Mouse (Mus musculus) liver, adult 2 months (tissue): Measurements from ENCODE around the gene Ehbp1. TPM values are rescaled to one million over a fixed set of nuclear protein-coding genes. Genes with fewer than 3 reads are reported as not detected.
A peak's percentile ranks its signal among the peaks of the same experiment; 100 is the strongest.

Experiments used
- DNase-seq: peaks from one replicate; pipeline ENCODE4 v3.0.0-alpha.2; 2011; ENCODE audit warnings: low read depth, low spot score; ENCODE audit errors: extremely low read depth
- H3K27ac ChIP-seq: fragments of 200-500 bp; replicated peaks from 2 replicates; pipeline ENCODE4 v1.5.1; 2012; ENCODE audit warnings: low read depth, mild to moderate bottlenecking, control low read depth, inconsistent platforms, low read length; ENCODE audit not compliant: insufficient read depth
- H3K27me3 ChIP-seq: fragments of 200-500 bp; 2 replicates; pipeline ENCODE4 v1.6.1; 2012; ENCODE audit warnings: mild to moderate bottlenecking, moderate library complexity, low read length, inconsistent platforms; ENCODE audit not compliant: control insufficient read depth, insufficient read depth
- H3K36me3 ChIP-seq: fragments of 200-500 bp; 2 replicates; pipeline ENCODE4 v1.6.1; 2012; ENCODE audit warnings: low read length, inconsistent platforms; ENCODE audit not compliant: control insufficient read depth, insufficient read depth
- H3K4me1 ChIP-seq: fragments of 200-500 bp; 2 replicates; pipeline ENCODE4 v1.6.1; 2011; ENCODE audit warnings: low read length; ENCODE audit not compliant: control insufficient read depth, insufficient read depth
- H3K4me3 ChIP-seq: fragments of 200-500 bp; 2 replicates; pipeline ENCODE4 v1.5.1; 2011; ENCODE audit warnings: low read depth, mild to moderate bottlenecking, control low read depth, low read length, moderate library complexity; ENCODE audit not compliant: insufficient read depth
- H3K79me2 ChIP-seq: fragments of 200-500 bp; 2 replicates; pipeline ENCODE4 v1.6.1; 2012; ENCODE audit warnings: inconsistent platforms, mild to moderate bottlenecking, low read length, moderate library complexity; ENCODE audit not compliant: control insufficient read depth, insufficient read depth
- H3K9ac ChIP-seq: fragments of 200-500 bp; 2 replicates; pipeline ENCODE4 v1.6.1; 2012; ENCODE audit warnings: low read depth, mild to moderate bottlenecking, control low read depth, inconsistent platforms, low read length
- CTCF ChIP-seq: fragments of 200-500 bp; IDR thresholded peaks from 2 replicates; pipeline ENCODE4 v1.5.1; 2011; ENCODE audit warnings: low read depth, low read length, control low read depth
- POLR2A ChIP-seq: fragments of 200-500 bp; IDR thresholded peaks from 2 replicates; pipeline ENCODE4 v1.6.1; 2011; ENCODE audit warnings: low read length, control low read depth; ENCODE audit not compliant: insufficient read depth; ENCODE audit errors: extremely low read depth
- WGBS: fragments of 180-500 bp; shearing (Covaris S2); methylation state at CpG from one replicate; pipeline ENCODE4 v1.1.7; 2018; 5-methylcytosine and 5-hydroxymethylcytosine counted together
- polyA plus RNA-seq: library from polyadenylated mRNA; depleted of rRNA; stranded (reverse); fragments of >200 nt; gene quantifications from 2 replicates; pipeline ENCODE4 v1.2.3, GENCODE M21; 2012
- total RNA-seq: library from RNA; depleted of rRNA; stranded (reverse); fragments of >200 nt; gene quantifications from 2 replicates; pipeline ENCODE4 v1.2.3, GENCODE M21; 2014

The Ehbp1 gene
- total and polyA plus RNA-seq, 2 experiments, result 1.3 to 9.5 TPM

GRCm38 (mm10) chr11:22348536-22348910, 6.4 kb upstream of the Ehbp1 start:
- DNase-seq, result no peak
- Histone ChIP-seq H3K79me2 (no peaks in the 10 kb centered on the region), H3K27ac (0 out of 2 replicates have a peak overlapping the region, but pooled peaks have one; percentile 29), H3K9ac (no peak overlapping the region), H3K4me1 (peaks cover 2% of the 10 kb centered on the region), H3K36me3 (no peaks in the 10 kb centered on the region), H3K27me3 (no peaks in the 10 kb centered on the region), H3K4me3 (no peak overlapping the region)
- no peak for TF ChIP-seq POLR2A
- TF ChIP-seq CTCF, result no peak
- WGBS, result 92% methylated on average over 1 of the region's 1 CpGs

- peak; percentile 53 for DNase-seq
- Histone ChIP-seq H3K4me3 (no peak overlapping the region), H3K9ac (no peak overlapping the region), H3K27me3 (no peaks in the 10 kb centered on the region), H3K27ac (0 out of 2 replicates have a peak overlapping the region, but pooled peaks have one; percentile 29), H3K36me3 (no peaks in the 10 kb centered on the region), H3K79me2 (no peaks in the 10 kb centered on the region), H3K4me1 (peaks cover 2% of the 10 kb centered on the region)
- TF ChIP-seq POLR2A, result no peak
- TF ChIP-seq CTCF, result no peak
- WGBS, result 79% methylated on average over 13 of the region's 13 CpGs
Observed at GRCm38 (mm10) chr11:22347651-22348535, 5.8 kb upstream of the Ehbp1 start.

GRCm38 (mm10) chr11:22327302-22327910, 14.7 kb downstream of the Ehbp1 start:
- no peak for DNase-seq
- Histone ChIP-seq H3K27me3 (no peaks in the 10 kb centered on the region), H3K4me1 (no peaks in the 10 kb centered on the region), H3K79me2 (no peaks in the 10 kb centered on the region), H3K36me3 (no peaks in the 10 kb centered on the region), H3K9ac (no peak overlapping the region), H3K4me3 (no peak overlapping the region), H3K27ac (no peak overlapping the region)
- 91% methylated on average over 2 of the region's 2 CpGs for WGBS
- TF ChIP-seq POLR2A, result no peak
- no peak for TF ChIP-seq CTCF

- Histone ChIP-seq H3K9ac (no peak overlapping the region), H3K4me1 (no peaks in the 10 kb centered on the region), H3K36me3 (no peaks in the 10 kb centered on the region), H3K27me3 (no peaks in the 10 kb centered on the region), H3K27ac (no peak overlapping the region), H3K79me2 (no peaks in the 10 kb centered on the region), H3K4me3 (no peak overlapping the region)
- TF ChIP-seq POLR2A, result no peak
- TF ChIP-seq CTCF, result no peak
- WGBS, result 97% methylated on average over 6 of the region's 6 CpGs
- no peak for DNase-seq
Observed at GRCm38 (mm10) chr11:22317824-22318411, 24.2 kb downstream of the Ehbp1 start.

GRCm38 (mm10) chr11:22315801-22316200, 26.3 kb downstream of the Ehbp1 start:
- H3K27me3 ChIP-seq, result no peaks in the 10 kb centered on the region
- DNase-seq, result peak; percentile 72
- H3K4me3 ChIP-seq, result no peak overlapping the region
- no peaks in the 10 kb centered on the region for H3K36me3 ChIP-seq
- H3K27ac ChIP-seq, result no peak overlapping the region
- no peak overlapping the region for H3K9ac ChIP-seq
- no peaks in the 10 kb centered on the region for H3K4me1 ChIP-seq
- TF ChIP-seq POLR2A (no peak), CTCF (peak; percentile 56)
- 95% methylated on average over 1 of the region's 1 CpGs for WGBS
- H3K79me2 ChIP-seq, result no peaks in the 10 kb centered on the region

GRCm38 (mm10) chr11:22301164-22301563, 40.9 kb downstream of the Ehbp1 start:
- Histone ChIP-seq H3K27ac (no peak overlapping the region), H3K36me3 (no peaks in the 10 kb centered on the region), H3K4me3 (no peak overlapping the region), H3K4me1 (no peaks in the 10 kb centered on the region), H3K9ac (no peak overlapping the region), H3K27me3 (no peaks in the 10 kb centered on the region), H3K79me2 (no peaks in the 10 kb centered on the region)
- no peak for DNase-seq
- WGBS, result 53% methylated on average over 6 of the region's 6 CpGs
- TF ChIP-seq CTCF, result no peak
- no peak for TF ChIP-seq POLR2A
